Mouse (Mus musculus): Measurements from ENCODE around the gene Pmm2.
A peak's percentile ranks its signal among the peaks of the same experiment; 100 is the strongest.

Pmm2 gene

DNA sequence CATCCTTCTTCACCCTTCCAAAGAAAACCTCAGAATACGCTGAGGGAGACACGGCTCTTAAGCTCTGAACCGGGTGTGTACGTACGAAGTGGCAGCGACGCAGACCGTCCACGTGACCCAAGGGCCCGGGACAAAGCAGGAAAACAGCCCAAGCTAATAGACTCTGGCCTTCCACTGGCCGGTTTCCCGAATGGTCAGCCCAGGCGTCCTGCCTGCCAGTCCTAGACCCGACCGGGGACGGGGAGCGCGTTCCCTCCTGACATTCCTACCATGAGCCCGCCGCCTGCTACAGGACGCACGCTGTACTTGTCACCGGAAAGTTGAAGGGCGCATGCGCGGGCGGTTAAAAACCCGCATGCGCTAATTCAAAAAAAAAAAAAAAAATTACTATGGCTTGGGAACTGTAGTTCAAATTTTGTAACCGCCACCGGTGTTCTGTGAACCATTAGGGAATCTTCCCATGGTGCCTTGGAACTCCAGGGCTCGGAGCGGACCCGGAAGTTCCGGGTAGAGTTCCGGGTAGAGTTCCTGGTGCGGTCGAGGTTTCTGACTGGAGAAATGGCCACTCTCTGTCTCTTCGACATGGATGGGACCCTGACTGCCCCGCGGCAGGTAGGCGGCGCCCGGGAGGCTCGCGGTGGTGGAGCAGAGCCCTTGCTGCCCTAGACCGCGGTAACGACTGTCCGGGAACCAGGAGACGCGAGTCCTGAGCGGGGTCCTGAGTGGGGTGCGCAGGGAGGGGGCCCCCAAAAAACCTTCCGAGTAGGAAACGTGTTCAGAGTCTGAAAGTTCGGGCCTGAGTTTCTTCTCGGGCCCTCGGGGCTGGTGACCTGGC, at the start of gene Pmm2, which contains the start of gene Tmem186:
Pmm2 (plus strand) TSS at position 458 of the 835 bp plus-strand sequence.
Tmem186 (minus strand) TSS at position 496 of the 835 bp plus-strand sequence.
- peak; percentile 92 for DNase-seq

DNA sequence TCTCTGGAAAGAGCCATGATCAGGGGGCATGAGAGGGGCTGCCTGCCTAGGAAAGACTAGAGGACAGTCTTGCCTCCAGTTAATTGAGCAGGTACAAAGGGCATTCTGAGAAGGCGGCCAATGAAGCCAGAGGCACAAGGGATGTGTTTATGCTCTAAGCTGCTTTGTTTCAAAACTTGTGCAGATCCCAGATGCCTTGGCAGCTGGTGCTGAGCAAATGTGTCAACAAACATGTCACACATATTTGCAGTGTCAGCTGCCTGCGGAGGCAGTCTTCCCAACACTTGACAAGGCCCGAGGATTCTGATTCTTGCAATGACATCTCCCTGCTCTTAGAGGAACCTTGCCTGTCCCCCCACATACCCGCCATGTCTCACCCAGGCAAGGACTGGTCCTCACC, 42.1 kb upstream of the Pmm2 start:
- no peak for DNase-seq

- no peak for DNase-seq
These were observed 41.1 kb upstream of the Pmm2 start for GRCm38 (mm10) chr16:8596336-8596735.

GRCm38 (mm10) chr16:8597516-8597915, 40.0 kb upstream of the Pmm2 start:
- no peak for DNase-seq

GRCm38 (mm10) chr16:8603789-8604188, 33.7 kb upstream of the Pmm2 start:
- no peak for DNase-seq

DNA sequence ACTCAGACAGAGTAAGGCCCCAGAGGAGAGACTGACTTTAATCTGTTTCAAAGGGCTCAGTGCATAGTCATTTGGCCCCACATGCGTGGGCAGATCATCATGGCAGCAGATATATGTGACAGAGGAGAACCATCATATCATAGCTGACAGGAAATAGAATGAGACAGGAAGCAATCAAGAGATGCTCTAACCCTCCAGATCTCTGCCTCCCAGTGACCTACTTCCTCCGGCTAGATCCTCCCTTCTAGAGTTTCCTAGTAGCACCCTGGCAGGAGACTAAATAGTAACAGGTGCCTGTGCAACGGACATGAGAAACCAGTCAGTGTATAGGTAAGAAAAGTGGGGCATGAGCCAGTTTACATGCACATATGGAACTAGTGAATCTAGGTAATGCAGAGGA, 27.1 kb upstream of the Pmm2 start:
- no peak for DNase-seq

DNA sequence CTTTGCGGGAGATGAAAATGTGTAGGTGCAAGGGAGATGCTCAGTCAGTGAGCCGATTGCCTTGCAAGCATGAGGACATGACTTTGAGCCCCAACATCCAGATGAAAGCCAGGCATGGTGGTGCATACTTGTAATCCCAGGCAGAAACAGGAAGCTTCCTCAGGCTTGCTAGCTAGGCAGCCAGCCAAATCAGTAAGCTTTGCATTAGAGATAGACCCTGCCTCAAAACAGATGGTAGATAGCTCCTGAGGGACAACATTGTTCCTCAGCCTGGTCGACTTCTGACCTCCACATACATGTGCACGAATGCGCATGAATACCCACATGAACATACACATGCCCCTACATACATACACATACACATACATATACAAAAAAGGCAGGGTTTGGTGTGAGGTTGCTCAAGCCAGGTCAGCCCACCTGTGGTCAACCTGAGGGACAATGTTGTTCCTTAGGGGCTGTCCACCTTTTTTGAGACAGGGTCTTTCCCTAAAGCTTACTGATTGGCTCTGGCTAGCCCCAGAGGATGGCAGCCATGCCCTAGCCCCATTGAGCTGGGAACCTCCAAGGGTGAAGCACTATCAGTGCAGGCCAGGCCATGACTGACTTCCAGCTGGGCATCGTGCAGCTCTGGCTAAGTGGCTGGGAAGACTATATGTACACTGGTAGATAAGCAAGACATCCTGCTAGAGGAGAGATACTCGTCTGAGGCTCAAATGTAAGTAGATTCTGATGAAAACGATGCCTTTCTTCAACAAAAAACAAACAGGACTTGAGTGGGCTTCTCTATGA, 25.1 kb upstream of the Pmm2 start:
- no peak for DNase-seq

DNA sequence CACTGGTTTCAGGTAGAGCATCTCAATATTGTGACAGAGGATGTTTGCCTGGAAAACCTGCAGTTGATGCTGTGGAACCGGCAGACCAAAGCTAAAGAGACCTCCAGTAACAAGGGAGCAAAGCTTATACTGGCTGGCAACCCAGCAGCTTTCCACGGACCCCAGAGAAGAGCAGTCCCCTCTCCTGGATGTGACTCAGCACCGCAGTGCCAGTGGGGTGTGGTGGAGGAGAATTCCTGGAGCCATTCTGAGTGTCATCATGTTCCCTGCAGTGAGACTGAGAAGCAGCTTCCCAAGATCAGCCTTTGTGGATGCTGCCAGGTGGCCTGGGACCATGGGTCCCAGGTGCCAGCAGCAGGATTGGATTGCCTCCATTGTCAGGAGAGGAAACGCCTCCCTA, 24.4 kb upstream of the Pmm2 start:
- no peak for DNase-seq

DNA sequence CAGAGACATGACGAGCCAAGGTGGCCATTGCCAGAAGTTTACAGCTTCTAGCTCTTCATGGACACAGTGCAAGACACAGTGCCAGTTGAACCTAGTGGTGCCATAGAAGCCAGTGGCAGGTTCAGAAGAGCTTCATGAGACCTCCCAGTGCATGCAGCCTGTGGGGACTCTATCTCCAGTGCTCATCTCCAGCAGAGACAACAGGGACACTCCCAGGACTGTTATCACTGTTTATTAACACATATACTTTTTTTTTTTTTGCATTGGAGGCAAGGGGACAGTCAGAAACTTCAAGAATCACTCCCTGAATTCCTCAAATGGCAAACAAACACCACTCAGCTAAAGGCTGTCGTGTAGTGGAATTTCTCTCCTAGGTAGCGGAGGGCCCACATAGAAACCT, 24.0 kb upstream of the Pmm2 start:
- DNase-seq = no peak

GRCm38 (mm10) chr16:8619659-8620314, 17.7 kb upstream of the Pmm2 start:
- DNase-seq = no peak

GRCm38 (mm10) chr16:8620315-8621115, 17.0 kb upstream of the Pmm2 start:
- DNase-seq = no peak

DNA sequence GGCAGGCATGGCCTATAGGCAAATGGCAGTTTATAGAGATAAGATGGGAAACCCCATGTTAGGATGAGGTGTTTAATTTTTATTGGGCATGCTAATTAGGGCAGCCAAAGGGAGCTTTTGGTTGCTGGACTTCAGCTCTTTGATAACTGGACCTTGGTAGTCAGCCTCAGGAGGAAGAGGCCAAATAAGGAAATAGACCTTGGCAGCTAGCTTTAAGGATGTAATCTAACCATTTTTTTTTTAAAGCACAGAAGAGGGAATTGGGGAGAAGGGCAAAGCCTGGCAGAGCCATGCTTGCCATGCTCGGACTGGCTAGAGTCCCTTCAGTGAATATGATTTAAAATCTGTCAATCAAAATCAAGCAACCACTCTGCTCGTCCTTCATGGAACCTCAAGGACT, 7.1 kb upstream of the Pmm2 start:
- no peak for DNase-seq

DNA sequence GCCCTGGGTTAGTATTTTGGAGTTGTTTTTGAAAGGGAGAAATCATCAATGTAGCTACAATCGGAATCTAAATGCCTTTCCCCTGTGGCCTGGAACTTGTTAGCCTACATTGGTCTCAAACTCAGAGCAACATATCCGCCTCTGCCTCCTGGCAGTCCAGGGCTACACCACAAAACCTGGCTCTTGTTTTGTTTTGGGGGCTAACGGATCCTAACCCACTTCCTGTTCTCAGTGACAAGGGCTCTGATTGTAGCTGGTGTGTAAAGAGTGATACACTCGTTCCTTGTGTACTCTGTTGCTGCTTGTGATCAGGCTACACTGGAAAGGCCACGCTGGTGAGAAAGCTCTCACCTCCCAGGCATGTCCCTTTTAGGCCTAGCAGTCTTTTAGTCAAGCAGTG, 6.0 kb upstream of the Pmm2 start:
- no peak for DNase-seq

- no peak for DNase-seq
These were observed 632 bp upstream of the Pmm2 start for GRCm38 (mm10) chr16:8636867-8637216.

DNA sequence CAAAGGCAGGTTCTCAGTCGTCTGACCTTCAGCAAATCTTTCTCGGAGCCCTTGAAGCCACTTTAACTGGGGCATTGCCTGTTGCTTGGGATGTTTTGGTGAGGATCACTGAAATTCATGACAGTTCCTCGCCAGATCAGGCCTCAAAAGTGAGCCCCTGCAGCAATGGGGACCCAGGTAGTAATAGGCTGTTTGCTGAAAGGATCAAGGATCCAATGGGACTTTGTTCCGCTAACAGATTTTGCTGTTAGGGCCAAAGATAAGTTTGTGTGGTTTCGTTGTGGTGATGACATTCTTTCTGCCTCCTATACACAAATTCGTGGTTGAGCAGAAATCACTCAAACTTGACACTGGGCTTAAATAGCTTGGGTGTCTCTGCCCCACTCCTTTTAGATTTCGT, 657 bp downstream of the Pmm2 start:
- DNase-seq = no peak

- no peak for DNase-seq
These were observed 2.2 kb downstream of the Pmm2 start for GRCm38 (mm10) chr16:8639466-8640191.

- DNase-seq = no peak
These were observed 6.4 kb downstream of the Pmm2 start for GRCm38 (mm10) chr16:8643855-8644254.

- DNase-seq = no peak
These were observed 8.1 kb downstream of the Pmm2 start for GRCm38 (mm10) chr16:8645546-8645945.

- no peak for DNase-seq
These were observed 12.5 kb downstream of the Pmm2 start for GRCm38 (mm10) chr16:8650007-8650406.

DNA sequence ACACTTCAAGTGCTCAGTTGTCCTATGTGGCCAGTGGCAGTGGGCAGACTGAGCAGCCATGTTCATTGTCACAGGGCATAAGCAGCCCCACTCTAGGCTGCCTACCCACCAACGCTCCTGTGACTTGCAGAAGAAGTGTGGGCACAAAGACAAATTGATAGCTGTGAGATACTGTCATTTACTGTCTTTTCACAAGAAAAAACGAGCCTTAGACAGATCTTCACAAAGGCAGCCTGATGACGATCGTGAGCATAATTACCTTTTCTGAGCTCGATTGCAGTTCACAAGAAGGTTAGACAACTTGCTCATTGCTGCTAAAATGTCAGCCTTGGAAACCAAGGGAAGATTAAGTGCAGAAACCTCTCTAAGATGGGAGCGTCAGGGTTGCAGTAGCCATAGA, 17.6 kb downstream of the Pmm2 start:
- no peak for DNase-seq

DNA sequence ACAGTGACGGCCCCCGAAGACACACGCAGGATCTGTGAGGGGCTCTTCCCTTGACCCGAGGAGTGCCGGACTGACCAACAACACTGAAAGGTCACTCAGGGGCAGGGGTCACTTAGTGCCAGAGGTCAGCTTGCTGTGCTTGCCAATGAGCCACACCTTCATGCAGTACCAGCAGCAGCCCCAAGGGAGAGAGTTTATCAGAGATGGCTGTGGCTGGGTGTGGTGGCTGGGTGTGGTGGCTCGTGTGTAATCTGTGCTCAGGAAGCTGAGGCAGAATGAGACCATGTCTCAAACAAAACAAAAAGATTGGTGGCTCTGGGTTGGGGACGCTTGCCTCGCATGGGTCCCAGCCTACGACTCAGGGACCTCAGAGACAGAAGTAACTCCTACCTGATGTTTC, 18.1 kb downstream of the Pmm2 start:
- no peak for DNase-seq

DNA sequence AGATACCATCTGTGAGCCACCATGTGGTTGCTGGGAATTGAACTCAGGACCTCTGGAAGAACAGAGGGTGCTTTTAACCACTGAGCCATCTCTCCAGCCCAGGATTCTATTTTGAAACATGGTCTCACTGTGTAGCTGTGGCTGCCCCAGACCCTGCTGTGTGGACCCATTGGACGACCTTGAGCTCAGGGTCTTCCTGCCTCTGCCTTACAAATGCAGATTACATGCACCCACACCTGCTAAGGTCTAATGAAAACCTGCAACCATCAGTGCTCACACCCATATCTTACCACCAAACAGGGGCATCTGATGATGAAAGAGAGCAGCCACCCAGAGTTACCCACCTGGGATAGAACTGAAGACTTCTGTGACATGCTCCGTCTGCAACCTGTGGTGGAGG, 18.8 kb downstream of the Pmm2 start:
- DNase-seq = no peak
